Mouse (Mus musculus) brown adipose tissue, adult 24 weeks (tissue): Measurements from ENCODE around the gene Tm9sf4. TPM values are rescaled to one million over a fixed set of nuclear protein-coding genes. Genes with fewer than 3 reads are reported as not detected.

Experiments
- H3K27ac ChIP-seq: fragments of 200-500 bp; replicated peaks from 2 replicates; pipeline ENCODE4 v1.5.1; 2012; ENCODE audit warnings: low read depth, mild to moderate bottlenecking, low read length
- H3K4me1 ChIP-seq: fragments of 200-500 bp; 2 replicates; pipeline ENCODE4 v1.6.1; 2012; ENCODE audit warnings: low read length, mixed read lengths; ENCODE audit not compliant: control insufficient read depth, insufficient read depth, insufficient read length
- H3K4me3 ChIP-seq: fragments of 200-500 bp; 2 replicates; pipeline ENCODE4 v1.5.1; 2012; ENCODE audit warnings: low read depth, mild to moderate bottlenecking, low read length, moderate library complexity; ENCODE audit not compliant: insufficient read depth
- polyA plus RNA-seq: library from polyadenylated mRNA; stranded (reverse); fragments of >200 nt; gene quantifications from 2 replicates; pipeline ENCODE4 v1.2.4, GENCODE M21; 2012; ENCODE audit not compliant: missing spikeins, insufficient read depth, insufficient read length

Tm9sf4 gene
- polyA plus RNA-seq, 1 experiment: 36.9 TPM

DNA sequence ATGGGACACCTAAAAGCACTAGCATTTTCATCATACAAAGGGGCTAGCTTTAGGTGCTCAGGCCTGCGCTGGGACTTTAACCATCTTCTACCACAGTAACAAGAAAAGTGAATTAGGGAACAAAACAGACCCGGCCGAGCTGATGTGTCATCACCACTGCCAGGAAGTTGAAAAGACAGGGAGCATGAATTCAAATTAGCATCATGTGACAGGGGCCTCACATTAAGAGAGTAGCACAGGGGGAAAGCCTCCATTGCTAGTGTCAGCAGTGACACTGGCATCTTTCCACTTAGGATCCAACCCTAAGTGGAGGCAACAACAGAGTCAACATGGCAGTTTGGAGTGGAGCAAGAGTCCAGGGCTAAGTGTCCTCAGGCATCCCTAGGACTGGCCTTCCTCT, 13.9 kb upstream of the Tm9sf4 start:
- H3K4me3 ChIP-seq: no peak overlapping the region
- no peak overlapping the region for H3K27ac ChIP-seq
- no peaks in the 10 kb centered on the region for H3K4me1 ChIP-seq

DNA sequence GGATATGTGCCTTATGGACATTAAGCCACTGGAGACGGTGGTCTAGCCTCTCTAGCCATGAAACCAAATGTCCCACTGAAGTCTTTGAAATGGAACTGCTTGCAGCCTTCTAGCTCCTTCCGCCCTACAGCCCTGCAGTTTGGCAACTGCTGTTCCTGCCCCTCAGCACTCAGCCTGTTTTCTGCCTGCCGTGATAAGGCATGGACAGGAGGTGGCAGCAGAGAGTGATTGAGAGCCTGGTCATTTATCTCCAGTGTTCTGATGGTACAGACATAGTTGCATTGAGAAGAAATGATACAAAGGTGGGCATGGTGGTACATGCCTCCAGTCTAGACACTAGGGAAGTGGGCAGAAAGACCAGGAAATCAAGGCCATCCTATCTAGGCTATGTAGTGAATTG, 13.4 kb upstream of the Tm9sf4 start:
- no peaks in the 10 kb centered on the region for H3K4me1 ChIP-seq
- H3K27ac ChIP-seq: no peak overlapping the region
- no peak overlapping the region for H3K4me3 ChIP-seq

DNA sequence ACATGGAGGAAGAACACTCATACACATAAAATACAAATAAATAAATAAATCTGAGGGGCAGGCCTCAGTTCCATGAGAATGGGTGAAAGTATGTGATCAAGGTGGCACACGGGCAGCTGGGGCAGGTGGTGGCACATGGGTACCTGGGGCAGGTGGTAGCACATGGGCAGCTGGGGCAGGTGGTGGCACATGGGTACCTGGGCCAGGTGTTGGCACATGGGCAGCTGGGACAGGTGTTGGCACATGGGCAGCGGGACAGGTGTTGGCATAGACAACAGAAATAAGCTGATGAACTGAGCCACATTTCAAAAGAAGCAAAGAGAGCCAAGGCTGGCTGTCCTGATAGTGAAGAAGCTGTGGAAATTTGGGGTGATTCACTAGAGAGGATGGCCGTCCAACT, 11.4 kb upstream of the Tm9sf4 start:
- Histone ChIP-seq H3K4me1 (no peaks in the 10 kb centered on the region), H3K4me3 (no peak overlapping the region), H3K27ac (no peak overlapping the region)

DNA sequence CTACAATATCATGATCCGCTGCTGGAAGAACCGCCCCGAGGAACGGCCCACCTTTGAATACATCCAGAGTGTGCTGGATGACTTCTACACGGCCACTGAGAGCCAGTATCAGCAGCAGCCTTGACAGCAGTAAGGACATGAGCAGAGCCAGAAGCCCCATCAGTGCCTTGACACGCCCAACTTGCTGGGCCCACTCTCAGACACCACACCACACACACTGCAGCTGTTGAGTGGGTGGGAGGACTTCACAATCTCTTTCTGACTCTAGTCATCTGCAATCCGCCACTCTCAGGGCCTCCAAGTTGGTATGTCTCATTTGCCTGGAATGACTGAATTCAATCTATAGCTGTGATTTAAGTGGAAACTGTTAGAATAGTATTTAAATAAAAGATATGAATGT, 10.1 kb upstream of the Tm9sf4 start:
- H3K27ac ChIP-seq: no peak overlapping the region
- no peaks in the 10 kb centered on the region for H3K4me1 ChIP-seq
- no peak overlapping the region for H3K4me3 ChIP-seq

DNA sequence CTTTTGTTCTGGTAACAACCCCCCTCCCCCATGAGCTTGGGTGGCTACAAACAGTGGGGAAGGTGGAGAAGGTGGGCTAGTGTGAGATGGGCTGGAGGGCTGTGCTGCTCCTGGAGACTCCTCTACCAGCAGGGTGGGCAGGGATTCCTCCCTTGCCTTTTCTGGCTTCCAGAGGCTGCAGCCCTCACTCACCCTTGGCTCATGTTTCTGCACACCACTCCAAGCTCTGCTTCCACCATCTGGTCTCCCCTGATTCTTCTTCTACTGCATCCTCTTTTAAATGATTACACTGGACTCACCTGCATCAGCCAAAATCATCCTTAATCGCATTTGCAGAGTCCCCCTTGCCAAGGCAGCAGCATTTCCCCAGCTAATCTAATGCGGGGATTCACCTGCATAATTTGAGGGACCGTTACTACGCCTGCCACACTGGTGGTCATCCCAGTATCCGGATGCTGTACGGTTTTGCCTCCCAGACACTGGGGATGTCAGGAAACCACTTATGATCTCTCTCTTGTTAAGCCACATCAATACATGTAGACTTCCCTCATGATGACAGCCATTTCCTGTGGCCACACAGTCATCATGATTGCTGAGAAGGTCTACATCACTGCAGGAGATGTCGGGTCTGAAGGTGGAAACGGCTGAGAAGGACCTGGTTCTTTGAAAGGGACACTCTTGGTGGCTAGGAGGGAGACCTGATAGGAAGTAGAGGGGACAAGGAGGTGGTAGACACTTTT, 9.0 kb upstream of the Tm9sf4 start:
- H3K27ac ChIP-seq: no peak overlapping the region
- H3K4me1 ChIP-seq: no peaks in the 10 kb centered on the region
- H3K4me3 ChIP-seq: no peak overlapping the region

DNA sequence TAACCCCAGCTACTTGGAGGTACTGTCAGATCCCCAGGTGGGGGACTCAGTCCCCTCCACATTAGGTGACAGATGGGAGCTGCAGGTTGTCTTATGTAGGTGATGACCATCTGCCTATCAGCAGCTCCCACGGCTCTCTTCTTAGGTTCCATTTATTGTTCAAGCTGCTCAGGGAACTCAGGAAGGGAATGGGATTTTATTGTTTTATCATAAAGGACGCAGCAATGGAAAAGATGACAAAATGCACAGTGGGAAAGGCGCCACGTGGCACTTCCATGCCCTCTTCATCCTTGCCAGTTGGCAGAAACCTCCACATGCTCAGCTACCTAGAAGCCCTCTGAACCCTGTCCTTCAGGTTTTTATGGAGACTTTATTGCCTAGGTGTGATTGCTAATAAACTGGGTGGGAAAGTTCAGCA, 8.1 kb upstream of the Tm9sf4 start:
- H3K27ac ChIP-seq: no peak overlapping the region
- H3K4me3 ChIP-seq: no peak overlapping the region
- no peaks in the 10 kb centered on the region for H3K4me1 ChIP-seq

DNA sequence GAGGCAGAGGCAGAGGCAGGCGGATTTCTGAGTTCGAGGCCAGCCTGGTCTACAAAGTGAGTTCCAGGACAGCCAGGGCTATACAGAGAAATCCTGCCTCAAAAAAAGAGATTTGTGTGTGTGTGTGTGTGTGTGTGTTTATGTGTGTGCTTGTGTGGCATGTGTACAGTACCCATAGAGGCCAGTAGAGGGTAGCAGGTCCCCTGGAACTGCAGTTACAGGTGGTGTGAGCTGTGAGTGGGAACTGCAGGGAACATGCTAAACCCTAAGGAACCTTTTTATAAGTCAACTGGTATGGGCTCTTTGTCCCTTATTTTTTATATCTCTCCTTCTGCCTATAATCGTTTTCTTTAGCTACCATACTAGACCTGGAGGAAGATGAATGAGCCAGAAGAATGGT, 3.8 kb upstream of the Tm9sf4 start:
- no peak overlapping the region for H3K27ac ChIP-seq
- H3K4me3 ChIP-seq: no peak overlapping the region
- peaks cover 5% of the 10 kb centered on the region; the same call in 1 of the 2 replicates for H3K4me1 ChIP-seq

DNA sequence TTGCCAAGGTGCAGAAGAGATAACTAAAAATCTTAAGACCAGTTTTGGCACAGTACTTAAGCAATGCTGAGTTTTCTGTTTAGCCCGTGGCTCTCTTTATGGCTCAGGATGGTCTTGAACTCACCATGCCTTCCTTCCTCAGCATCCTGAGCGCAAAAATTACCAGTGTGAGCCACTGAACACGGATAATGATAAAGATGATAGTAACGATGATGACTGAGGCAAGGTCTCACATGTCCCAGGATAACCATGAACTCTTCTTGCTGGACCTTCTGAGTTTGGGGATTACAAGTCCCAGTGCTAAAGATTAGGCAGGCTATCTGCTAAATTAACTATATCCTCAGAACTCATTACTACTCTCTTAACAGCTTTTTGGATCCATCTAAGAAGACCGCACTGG, 970 bp upstream of the Tm9sf4 start:
- Histone ChIP-seq H3K4me1 (peaks cover 5% of the 10 kb centered on the region), H3K27ac (no peak overlapping the region), H3K4me3 (no peak overlapping the region)

DNA sequence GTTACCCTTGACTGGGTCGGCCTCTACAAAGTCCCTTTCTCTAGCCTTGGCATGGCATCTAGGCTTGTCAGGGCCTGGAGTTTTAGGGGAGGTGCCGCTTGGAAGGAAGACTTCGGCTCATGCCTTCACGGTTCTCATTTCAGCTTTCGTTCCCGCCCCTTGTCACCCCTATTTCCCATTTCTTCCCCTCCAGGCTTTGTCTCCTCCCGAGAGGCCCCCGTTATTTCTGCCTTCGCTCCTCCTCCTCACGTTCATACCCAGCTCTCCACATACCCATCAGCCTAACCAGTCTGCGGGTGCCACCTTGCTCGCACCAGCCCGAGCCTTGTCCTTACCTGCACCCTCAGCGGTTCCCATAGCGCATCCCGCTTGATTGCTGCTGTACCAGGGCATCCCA, 579 bp downstream of the Tm9sf4 start:
- Histone ChIP-seq H3K4me1 (peaks cover 5% of the 10 kb centered on the region), H3K27ac (peak overlapping the region; percentile 99), H3K4me3 (peak overlapping the region; percentile 68)

DNA sequence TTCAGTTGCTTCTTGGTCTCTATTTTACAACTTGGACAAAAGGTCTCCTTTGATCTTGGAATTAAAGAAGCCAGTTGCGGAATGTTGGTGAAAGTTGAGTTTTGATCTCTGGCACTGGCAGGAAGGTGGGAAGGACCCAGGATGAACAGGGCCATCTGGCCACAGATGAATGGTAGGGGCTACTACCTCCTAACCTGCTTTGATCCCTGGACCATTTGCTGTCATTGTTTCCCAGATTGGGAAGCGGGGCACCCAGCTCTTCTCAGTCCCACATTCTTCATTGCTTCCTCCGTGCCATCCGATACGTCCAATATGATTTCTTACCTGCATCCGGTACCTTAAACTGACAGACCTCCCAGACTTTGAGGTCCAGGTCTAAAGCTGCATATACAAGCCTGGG, 6.0 kb downstream of the Tm9sf4 start:
- H3K4me3 ChIP-seq: no peak overlapping the region

DNA sequence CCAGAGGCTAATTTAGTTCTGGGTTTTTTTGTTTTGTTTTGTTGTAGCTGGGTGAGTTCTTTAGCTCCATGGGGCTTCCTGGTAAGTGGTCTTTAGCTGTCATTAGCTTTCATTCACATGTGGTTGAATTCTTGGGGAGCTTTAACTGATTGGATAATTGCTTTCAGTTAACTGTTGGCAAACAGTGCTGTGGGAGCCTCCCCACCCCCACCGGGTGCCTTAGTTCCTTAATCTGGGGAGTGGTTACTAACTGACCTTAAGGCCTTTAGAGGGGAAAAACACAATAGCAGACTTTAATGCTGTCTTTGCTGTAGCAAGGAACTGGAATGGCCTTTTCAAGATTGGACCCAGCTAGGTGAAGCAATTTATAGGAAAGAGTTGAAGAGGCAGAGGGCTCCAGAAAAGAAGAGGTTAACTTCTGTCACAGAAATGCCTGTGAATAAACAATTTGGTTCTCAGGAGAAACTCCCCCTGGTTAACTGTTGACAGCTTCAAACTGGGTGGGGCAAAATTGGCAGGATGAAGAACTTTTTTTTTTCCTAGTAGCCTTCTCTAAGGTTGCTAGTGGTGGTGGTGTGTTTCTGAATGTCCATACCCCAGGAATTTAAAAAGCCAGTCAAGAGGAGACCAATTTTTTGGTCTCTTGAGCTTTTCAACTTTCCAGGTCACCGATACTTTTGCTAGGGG, 7.2 kb downstream of the Tm9sf4 start:
- Histone ChIP-seq H3K27ac (peak overlapping the region; percentile 33; the same call in 1 of the 2 replicates), H3K4me3 (no peak overlapping the region), H3K4me1 (peaks cover 10% of the 10 kb centered on the region; the same call in 1 of the 2 replicates)

More for the DNA sequence above, 6.0 kb downstream of the Tm9sf4 start:
- H3K27ac ChIP-seq: no peak overlapping the region
- H3K4me1 ChIP-seq: peaks cover 11% of the 10 kb centered on the region

DNA sequence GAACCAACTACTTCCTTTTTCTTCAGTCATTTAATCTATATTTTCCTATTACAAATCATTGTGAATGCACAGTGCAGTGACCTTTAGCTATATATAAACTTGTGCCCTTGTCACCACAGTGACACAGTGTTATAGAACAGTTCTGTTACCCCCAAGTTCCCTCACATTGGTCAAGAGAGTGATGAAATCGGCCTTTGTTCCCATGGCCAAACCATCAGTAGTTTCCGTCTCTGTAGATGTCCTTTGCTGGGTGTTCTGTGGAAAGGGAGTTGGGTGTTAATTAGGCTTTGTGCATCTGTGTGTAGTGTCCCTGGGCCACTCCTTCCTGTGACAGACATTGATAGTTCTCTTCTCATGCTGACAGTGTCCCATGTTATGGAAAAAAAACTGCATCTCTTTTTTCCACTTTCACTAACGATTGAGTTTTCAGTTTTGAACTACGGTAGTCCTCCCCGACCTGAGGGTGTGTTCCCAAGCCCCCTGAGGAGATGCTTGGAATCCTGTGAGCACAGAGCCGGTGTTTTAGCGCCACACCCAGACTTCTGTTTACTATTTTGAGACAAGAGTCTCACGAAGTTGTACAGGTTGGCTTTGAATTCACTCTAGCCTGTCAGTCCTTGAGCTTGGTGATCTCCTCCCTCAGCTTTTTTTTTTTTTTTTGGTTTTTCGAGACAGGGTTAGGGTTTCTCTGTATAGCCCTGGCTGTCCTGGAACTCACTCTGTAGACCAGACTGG, 9.6 kb downstream of the Tm9sf4 start:
- no peak overlapping the region for H3K4me3 ChIP-seq
- no peak overlapping the region for H3K27ac ChIP-seq
- peaks cover 10% of the 10 kb centered on the region; the same call in 1 of the 2 replicates for H3K4me1 ChIP-seq

DNA sequence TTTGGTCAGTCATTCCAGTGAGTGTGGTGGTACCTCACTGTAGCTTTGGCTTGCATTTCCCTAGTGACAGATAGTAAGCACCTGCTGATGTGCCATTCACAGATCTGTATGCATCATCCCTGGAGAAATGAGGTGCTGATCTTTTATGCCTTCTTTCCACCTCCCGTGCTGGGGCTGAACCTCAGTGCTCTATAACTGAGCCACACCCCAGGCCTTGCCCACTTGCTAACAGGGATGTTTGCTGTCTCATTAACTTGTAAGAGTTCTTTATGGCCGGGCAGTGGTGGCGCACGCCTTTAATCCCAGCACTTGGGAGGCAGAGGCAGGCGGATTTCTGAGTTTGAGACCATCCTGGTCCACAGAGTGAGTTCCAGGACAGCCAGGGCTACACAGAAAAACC, 10.9 kb downstream of the Tm9sf4 start:
- Histone ChIP-seq H3K27ac (no peak overlapping the region), H3K4me1 (peaks cover 18% of the 10 kb centered on the region), H3K4me3 (no peak overlapping the region)

DNA sequence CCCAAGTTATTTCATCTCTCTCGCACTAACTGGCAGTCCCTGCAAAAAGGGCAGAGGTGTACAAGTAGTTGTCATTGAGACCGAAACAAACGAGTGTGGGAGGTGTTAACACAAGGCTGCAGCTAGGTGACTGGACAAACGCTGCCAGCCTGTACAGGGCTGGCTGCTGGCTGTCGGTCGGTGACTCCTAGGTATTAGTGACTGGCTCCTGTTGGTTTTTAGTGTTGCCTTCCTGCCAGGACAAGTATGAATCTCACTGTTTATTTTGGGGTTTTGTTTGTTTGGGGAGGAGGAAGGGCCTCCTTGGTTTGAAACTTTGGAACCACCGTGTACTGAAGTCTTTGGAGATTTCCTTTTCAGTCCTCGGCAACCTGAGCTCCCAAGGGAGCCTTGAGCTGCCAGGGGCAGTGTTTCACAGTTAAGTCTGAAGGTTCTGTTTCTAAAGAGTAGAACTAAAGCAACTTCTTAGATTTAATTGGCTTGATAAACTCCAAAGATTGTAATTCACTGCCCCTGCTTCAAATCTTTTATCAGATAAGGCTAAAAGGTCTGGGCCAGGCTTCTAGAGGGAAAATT, 15.0 kb downstream of the Tm9sf4 start:
- Histone ChIP-seq H3K27ac (no peak overlapping the region), H3K4me1 (peaks cover 13% of the 10 kb centered on the region), H3K4me3 (no peak overlapping the region)

DNA sequence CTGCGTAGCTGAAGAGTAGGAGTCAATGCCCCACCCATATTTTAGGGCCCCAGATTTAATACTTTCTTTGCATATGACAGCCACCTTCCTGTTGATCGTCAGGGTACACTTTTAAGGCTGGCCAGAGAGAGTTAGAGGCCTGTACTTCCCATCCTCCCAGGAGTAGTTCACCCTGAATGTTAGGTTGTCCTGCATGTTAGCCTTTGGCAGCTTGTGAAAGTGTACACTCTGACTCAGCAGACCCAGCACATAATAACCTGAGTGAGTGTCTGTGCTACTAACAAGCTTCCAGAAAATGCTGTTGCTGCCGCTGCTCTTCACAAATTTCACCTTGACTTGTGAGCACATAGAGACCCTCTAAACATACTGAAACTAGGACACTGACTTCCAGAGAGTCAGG, 16.1 kb downstream of the Tm9sf4 start:
- peak overlapping the region; percentile 59 for H3K27ac ChIP-seq
- peaks cover 13% of the 10 kb centered on the region for H3K4me1 ChIP-seq
- H3K4me3 ChIP-seq: no peak overlapping the region
